Mouse (Mus musculus) olfactory bulb, adult 2 months (tissue): Measurements from ENCODE around the gene Fam208b. TPM values are rescaled to one million over a fixed set of nuclear protein-coding genes. Genes with fewer than 3 reads are reported as not detected.
A peak's percentile ranks its signal among the peaks of the same experiment; 100 is the strongest.

Experiments
- H3K27ac ChIP-seq: fragments of 200-500 bp; 2 replicates; pipeline ENCODE4 v1.5.1; 2012; ENCODE audit warnings: low read depth, low read length; ENCODE audit not compliant: insufficient read depth
- H3K4me1 ChIP-seq: fragments of 200-500 bp; 2 replicates; pipeline ENCODE4 v1.6.1; 2012; ENCODE audit warnings: low read length; ENCODE audit not compliant: control insufficient read depth, insufficient read depth
- H3K4me3 ChIP-seq: fragments of 200-500 bp; 2 replicates; pipeline ENCODE4 v1.5.1; 2012; ENCODE audit warnings: mild to moderate bottlenecking, low read depth, low read length, moderate library complexity; ENCODE audit not compliant: insufficient read depth
- CTCF ChIP-seq: fragments of 200-500 bp; IDR thresholded peaks from 2 replicates; pipeline ENCODE4 v1.5.1; 2012; ENCODE audit warnings: low read depth, mild to moderate bottlenecking, low read length, moderate library complexity; ENCODE audit not compliant: insufficient read depth
- POLR2A ChIP-seq: fragments of 200-500 bp; IDR thresholded peaks from 2 replicates; pipeline ENCODE4 v1.6.1; 2012; ENCODE audit warnings: mild to moderate bottlenecking, low read depth, low read length, moderate library complexity; ENCODE audit not compliant: insufficient read depth
- WGBS: fragments of 180-500 bp; shearing (Covaris S2); methylation state at CpG from one replicate; pipeline ENCODE4 v1.1.7; 2018; 5-methylcytosine and 5-hydroxymethylcytosine counted together
- polyA plus RNA-seq: library from polyadenylated mRNA; stranded (reverse); fragments of >200 nt; gene quantifications from 2 replicates; pipeline ENCODE4 v1.2.4, GENCODE M21; 2012; ENCODE audit warnings: low replicate concordance; ENCODE audit not compliant: missing spikeins, insufficient read depth, insufficient read length

The Fam208b gene
- 115 TPM in 1 of 2 replicates, not detected in the other for polyA plus RNA-seq

GRCm38 (mm10) chr13:3610795-3611438, at the start of gene Fam208b:
TSS of gene Fam208b (minus strand) at chr13:3611108.
- Histone ChIP-seq H3K4me1 (no peaks in the 10 kb centered on the region), H3K27ac (peak within 1 kb of the TSS; percentile 70; the same call in 1 of the 2 replicates), H3K4me3 (peak within 1 kb of the TSS; percentile 92)
- TF ChIP-seq CTCF (no peak), POLR2A (peak; percentile 60)
- under 1% methylated on average over 58 of the region's 58 CpGs for WGBS

- Histone ChIP-seq H3K4me1 (no peaks in the 10 kb centered on the region), H3K4me3 (no peak overlapping the region), H3K27ac (no peak overlapping the region)
- no peak for TF ChIP-seq POLR2A
- 82% methylated on average over 16 of the region's 16 CpGs for WGBS
Observed at GRCm38 (mm10) chr13:3659163-3660160, 48.6 kb upstream of the Fam208b start.

- no peak overlapping the region for H3K27ac ChIP-seq
- 92% methylated on average over 2 of the region's 2 CpGs for WGBS
- no peak overlapping the region for H3K4me3 ChIP-seq
- H3K4me1 ChIP-seq = no peaks in the 10 kb centered on the region
- TF ChIP-seq POLR2A (no peak), CTCF (no peak)
Observed at GRCm38 (mm10) chr13:3654432-3654831, 43.5 kb upstream of the Fam208b start.

- TF ChIP-seq POLR2A (no peak), CTCF (no peak)
Observed at GRCm38 (mm10) chr13:3650569-3650968, 39.7 kb upstream of the Fam208b start.

GRCm38 (mm10) chr13:3646566-3646965, 35.7 kb upstream of the Fam208b start:
- 86% methylated on average over 7 of the region's 7 CpGs for WGBS
- TF ChIP-seq POLR2A = no peak
- no peak for TF ChIP-seq CTCF
- no peaks in the 10 kb centered on the region for H3K4me1 ChIP-seq
- H3K4me3 ChIP-seq = no peak overlapping the region
- H3K27ac ChIP-seq = no peak overlapping the region

More at GRCm38 (mm10) chr13:3650569-3650968, 39.7 kb upstream of the Fam208b start:
- no peaks in the 10 kb centered on the region for H3K4me1 ChIP-seq
- H3K4me3 ChIP-seq = no peak overlapping the region
- H3K27ac ChIP-seq = no peak overlapping the region
- 95% methylated on average over 4 of the region's 4 CpGs for WGBS

GRCm38 (mm10) chr13:3645919-3646318, 35.0 kb upstream of the Fam208b start:
- Histone ChIP-seq H3K4me3 (no peak overlapping the region), H3K27ac (no peak overlapping the region), H3K4me1 (no peaks in the 10 kb centered on the region)
- 91% methylated on average over 3 of the region's 3 CpGs for WGBS
- no peak for TF ChIP-seq CTCF

GRCm38 (mm10) chr13:3644871-3645270, 34.0 kb upstream of the Fam208b start:
- Histone ChIP-seq H3K27ac (no peak overlapping the region), H3K4me1 (no peaks in the 10 kb centered on the region), H3K4me3 (no peak overlapping the region)
- 97% methylated on average over 5 of the region's 5 CpGs for WGBS
- TF ChIP-seq POLR2A = no peak
- TF ChIP-seq CTCF = no peak

- TF ChIP-seq POLR2A = no peak
- no peak for TF ChIP-seq CTCF
- no peak overlapping the region for H3K4me3 ChIP-seq
Observed at GRCm38 (mm10) chr13:3642538-3642937, 31.6 kb upstream of the Fam208b start.

GRCm38 (mm10) chr13:3642049-3642448, 31.1 kb upstream of the Fam208b start:
- TF ChIP-seq CTCF (no peak), POLR2A (no peak)
- Histone ChIP-seq H3K4me1 (no peaks in the 10 kb centered on the region), H3K27ac (no peak overlapping the region), H3K4me3 (no peak overlapping the region)
- WGBS = 77% methylated on average over 9 of the region's 9 CpGs

More at GRCm38 (mm10) chr13:3642538-3642937, 31.6 kb upstream of the Fam208b start:
- Histone ChIP-seq H3K4me1 (no peaks in the 10 kb centered on the region), H3K27ac (no peak overlapping the region)
- 89% methylated on average over 5 of the region's 5 CpGs for WGBS
